Mouse (Mus musculus): ENCODE results near the gene Tlr4. TPM values are rescaled to one million over a fixed set of nuclear protein-coding genes. Genes with fewer than 3 reads are reported as not detected.

Tlr4 gene
- polyA plus RNA-seq, 1 experiment from 2014 or later = 0.64 TPM

- H3K9ac ChIP-seq (ENCODE audit: low read depth, low read length) = no peak overlapping the region
- H3K9me3 ChIP-seq (ENCODE audit: control insufficient read depth) = no peaks in the 10 kb centered on the region
- no peak for ATAC-seq
- H3K4me3 ChIP-seq (ENCODE audit: low read depth, low read length) = no peak overlapping the region
- no peaks in the 10 kb centered on the region for H3K4me1 ChIP-seq (replicated peaks; ENCODE audit: control insufficient read depth, insufficient read depth, low read length)
- no peaks in the 10 kb centered on the region for H3K27me3 ChIP-seq (replicated peaks; ENCODE audit: control insufficient read depth, insufficient read depth, low read length)
- H3K36me3 ChIP-seq (ENCODE audit: control insufficient read depth, insufficient read depth) = no peaks in the 10 kb centered on the region
- no peak overlapping the region for H3K27ac ChIP-seq (ENCODE audit: low read depth, low read length)
- TF ChIP-seq CTCF (IDR thresholded peaks at IDR 0.05; ENCODE audit: low read depth) = no peak
- 21% methylated on average over 1 of the region's 1 CpGs for WGBS
- H3K4me2 ChIP-seq (replicated peaks; ENCODE audit: low read depth) = no peak overlapping the region
Observed at GRCm38 (mm10) chr4:66947657-66948056, 120.3 kb downstream of the Tlr4 start.

- WGBS = 60% methylated on average over 3 of the region's 3 CpGs
- H3K9ac ChIP-seq (ENCODE audit: low read depth, low read length) = no peak overlapping the region
- H3K27me3 ChIP-seq (replicated peaks; ENCODE audit: control insufficient read depth, insufficient read depth, low read length) = no peaks in the 10 kb centered on the region
- no peaks in the 10 kb centered on the region for H3K36me3 ChIP-seq (ENCODE audit: control insufficient read depth, insufficient read depth)
- no peaks in the 10 kb centered on the region; the same call in 1 of the 2 replicates for H3K4me1 ChIP-seq (replicated peaks; ENCODE audit: control insufficient read depth, insufficient read depth, low read length)
- H3K4me2 ChIP-seq (replicated peaks; ENCODE audit: low read depth) = no peak overlapping the region
- no peak for TF ChIP-seq CTCF (IDR thresholded peaks at IDR 0.05; ENCODE audit: low read depth)
- no peaks in the 10 kb centered on the region for H3K9me3 ChIP-seq (ENCODE audit: control insufficient read depth)
- no peak overlapping the region for H3K27ac ChIP-seq (ENCODE audit: low read depth, low read length)
- no peak for ATAC-seq
- H3K4me3 ChIP-seq (ENCODE audit: low read depth, low read length) = no peak overlapping the region
Observed at GRCm38 (mm10) chr4:66974918-66975317, 147.5 kb downstream of the Tlr4 start.
